In genomic region chr4:151539167-151539525, GRCm38 (mm10) we compare ENCODE assay signal across 17 mouse cellular contexts.
A peak's percentile ranks its signal among the peaks of the same experiment; 100 is the strongest.
DNase-seq lines count a peak whose midpoint lies in the region; ATAC-seq lines count a peak whose summit lies in the region.
"Had no signal": no experiment of that assay in that cellular context is flagged by ENCODE, and none has a peak within 500 bp of the region (broad histone marks: within the 10 kb centered on the region; RNA-seq: fewer than 3 reads in every experiment).

No protein-coding gene starts in this region.

- no peaks in the 10 kb centered on the region for H3K27me3 ChIP-seq in forebrain, embryonic 15.5 days
- H3K27me3 ChIP-seq in hindbrain, embryonic 11.5 days (ENCODE audit: control insufficient read depth, insufficient read depth, low read length): no peaks in the 10 kb centered on the region
- H3K27me3 ChIP-seq in midbrain, embryonic 11.5 days (ENCODE audit: control insufficient read depth, insufficient read depth, low read length): no peaks in the 10 kb centered on the region
- H3K27me3 ChIP-seq in neural tube, embryonic 15.5 days (replicated peaks): no peaks in the 10 kb centered on the region

- H3K4me3 ChIP-seq in forebrain, embryonic 15.5 days: no peak overlapping the region
- no peak overlapping the region for H3K4me3 ChIP-seq in hindbrain, embryonic 11.5 days (ENCODE audit: low read depth, low read length)
- H3K4me3 ChIP-seq in midbrain, embryonic 11.5 days (ENCODE audit: low read depth, low read length): no peak overlapping the region
- no peak overlapping the region for H3K4me3 ChIP-seq in neural tube, embryonic 15.5 days (replicated peaks)
- H3K4me3 ChIP-seq: heart, embryonic 10.5 days; limb, embryonic 10.5 days had no signal

- H3K27ac ChIP-seq in forebrain, embryonic 15.5 days (replicated peaks): peak overlapping the region; percentile 39; the same call in 1 of the 2 replicates
- peak overlapping the region; percentile 14; the same call in 1 of the 2 replicates for H3K27ac ChIP-seq in hindbrain, embryonic 11.5 days (ENCODE audit: low read depth, low read length)
- no peak overlapping the region; the same call in 1 of the 2 replicates for H3K27ac ChIP-seq in midbrain, embryonic 11.5 days (ENCODE audit: low read depth, low read length)
- H3K27ac ChIP-seq in neural tube, embryonic 15.5 days (replicated peaks): peak overlapping the region; percentile 69
- H3K27ac ChIP-seq: limb, embryonic 10.5 days had no signal

- ATAC-seq in forebrain, embryonic 15.5 days (replicated peaks): 0 out of 2 replicates have a peak, but pooled peaks have one; percentile 29
- ATAC-seq in hindbrain, embryonic 11.5 days (ENCODE audit: low FRiP score): no peak
- ATAC-seq in midbrain, embryonic 11.5 days (ENCODE audit: low FRiP score): 0 out of 2 replicates have a peak, but pooled peaks have one; percentile 14
- ATAC-seq in neural tube, embryonic 15.5 days (ENCODE audit: low FRiP score): no peak
- no peak for ATAC-seq in erythroid progenitor cell, adult 5-6 weeks (replicated peaks; ENCODE audit: low FRiP score, poor library complexity, severe bottlenecking)

- H3K4me2 ChIP-seq in forebrain, embryonic 15.5 days (replicated peaks): no peak overlapping the region
- no peak overlapping the region for H3K4me2 ChIP-seq in hindbrain, embryonic 11.5 days (replicated peaks; ENCODE audit: low read depth, low read length)
- H3K4me2 ChIP-seq in midbrain, embryonic 11.5 days: no peak overlapping the region
- no peak overlapping the region for H3K4me2 ChIP-seq in neural tube, embryonic 15.5 days
- H3K4me2 ChIP-seq: liver, embryonic 11.5 days; lung, embryonic 14.5 days had no signal

- no peaks in the 10 kb centered on the region for H3K9me3 ChIP-seq in forebrain, embryonic 15.5 days
- H3K9me3 ChIP-seq in hindbrain, embryonic 11.5 days (ENCODE audit: control insufficient read depth, low read length): no peaks in the 10 kb centered on the region
- no peaks in the 10 kb centered on the region for H3K9me3 ChIP-seq in midbrain, embryonic 11.5 days (ENCODE audit: control insufficient read depth, low read length)
- H3K9me3 ChIP-seq in neural tube, embryonic 15.5 days (replicated peaks): no peaks in the 10 kb centered on the region
- H3K9me3 ChIP-seq: heart, embryonic 10.5 days; limb, embryonic 10.5 days had no signal

- 41% methylated on average over 10 of the region's 10 CpGs for WGBS in forebrain, embryonic 15.5 days
- 60% methylated on average over 10 of the region's 10 CpGs for WGBS in hindbrain, embryonic 11.5 days
- 55% methylated on average over 10 of the region's 10 CpGs for WGBS in midbrain, embryonic 11.5 days
- 41% methylated on average over 10 of the region's 10 CpGs for WGBS in neural tube, embryonic 15.5 days

- peaks cover 13% of the 10 kb centered on the region for H3K4me1 ChIP-seq in forebrain, embryonic 15.5 days
- no peaks in the 10 kb centered on the region; the same call in 1 of the 2 replicates for H3K4me1 ChIP-seq in hindbrain, embryonic 11.5 days (replicated peaks; ENCODE audit: control insufficient read depth, insufficient read depth, low read length)
- peaks cover 11% of the 10 kb centered on the region for H3K4me1 ChIP-seq in midbrain, embryonic 11.5 days (ENCODE audit: control insufficient read depth, insufficient read depth, low read length)
- H3K4me1 ChIP-seq in neural tube, embryonic 15.5 days: peaks cover 53% of the 10 kb centered on the region

- H3K36me3 ChIP-seq in forebrain, embryonic 15.5 days: no peaks in the 10 kb centered on the region
- H3K36me3 ChIP-seq in hindbrain, embryonic 11.5 days (ENCODE audit: control insufficient read depth, insufficient read depth, low read length): no peaks in the 10 kb centered on the region
- no peaks in the 10 kb centered on the region for H3K36me3 ChIP-seq in midbrain, embryonic 11.5 days (ENCODE audit: control insufficient read depth, insufficient read depth, low read length)
- no peaks in the 10 kb centered on the region for H3K36me3 ChIP-seq in neural tube, embryonic 15.5 days
- H3K36me3 ChIP-seq: heart, embryonic 10.5 days; limb, embryonic 10.5 days had no signal

- no peak overlapping the region for H3K9ac ChIP-seq in forebrain, embryonic 15.5 days (replicated peaks)
- no peak overlapping the region for H3K9ac ChIP-seq in hindbrain, embryonic 11.5 days (ENCODE audit: low read depth, low read length)
- H3K9ac ChIP-seq in midbrain, embryonic 11.5 days (ENCODE audit: low read length): no peak overlapping the region
- no peak overlapping the region for H3K9ac ChIP-seq in neural tube, embryonic 15.5 days (replicated peaks)
- H3K9ac ChIP-seq: lung, embryonic 14.5 days had no signal

- no peak for DNase-seq in hindbrain, embryonic 11.5 days (ENCODE audit: low spot score)
- no peak for DNase-seq in midbrain, embryonic 11.5 days (ENCODE audit: low spot score, missing footprints)
- no peak for DNase-seq in adrenal gland, adult (ENCODE audit: inconsistent age in 2 of 2, low spot score in 1 of 2)
- no peak for DNase-seq in cerebellum, adult 9-11 months
- DNase-seq: adrenal gland, postnatal 36 days; gastrocnemius, postnatal 14 days; heart, postnatal 10 days; kidney, adult 9 months; lung, embryonic 14.5 days; lung, postnatal 4 days; spleen, adult 18-20 months had no signal

Comparison
In these comparisons a context has a peak if more than half of its experiments do, and no peak if none do; other contexts are left out.
1. ATAC-seq: peak in forebrain, embryonic 15.5 days (single experiment) and midbrain, embryonic 11.5 days (single experiment); none in hindbrain, embryonic 11.5 days (single experiment), neural tube, embryonic 15.5 days (single experiment) and erythroid progenitor cell, adult 5-6 weeks (single experiment).